Mouse (Mus musculus) spleen, postnatal 14 days (tissue): Measurements from ENCODE around the gene Ntn4.

ENCODE experiments used
- DNase-seq, 2 experiments: peaks; one replicate each; pipeline ENCODE4 v3.0.0; 2021 to 2022; ENCODE audit warnings: low spot score in 2 of 2

Gene Ntn4

DNA sequence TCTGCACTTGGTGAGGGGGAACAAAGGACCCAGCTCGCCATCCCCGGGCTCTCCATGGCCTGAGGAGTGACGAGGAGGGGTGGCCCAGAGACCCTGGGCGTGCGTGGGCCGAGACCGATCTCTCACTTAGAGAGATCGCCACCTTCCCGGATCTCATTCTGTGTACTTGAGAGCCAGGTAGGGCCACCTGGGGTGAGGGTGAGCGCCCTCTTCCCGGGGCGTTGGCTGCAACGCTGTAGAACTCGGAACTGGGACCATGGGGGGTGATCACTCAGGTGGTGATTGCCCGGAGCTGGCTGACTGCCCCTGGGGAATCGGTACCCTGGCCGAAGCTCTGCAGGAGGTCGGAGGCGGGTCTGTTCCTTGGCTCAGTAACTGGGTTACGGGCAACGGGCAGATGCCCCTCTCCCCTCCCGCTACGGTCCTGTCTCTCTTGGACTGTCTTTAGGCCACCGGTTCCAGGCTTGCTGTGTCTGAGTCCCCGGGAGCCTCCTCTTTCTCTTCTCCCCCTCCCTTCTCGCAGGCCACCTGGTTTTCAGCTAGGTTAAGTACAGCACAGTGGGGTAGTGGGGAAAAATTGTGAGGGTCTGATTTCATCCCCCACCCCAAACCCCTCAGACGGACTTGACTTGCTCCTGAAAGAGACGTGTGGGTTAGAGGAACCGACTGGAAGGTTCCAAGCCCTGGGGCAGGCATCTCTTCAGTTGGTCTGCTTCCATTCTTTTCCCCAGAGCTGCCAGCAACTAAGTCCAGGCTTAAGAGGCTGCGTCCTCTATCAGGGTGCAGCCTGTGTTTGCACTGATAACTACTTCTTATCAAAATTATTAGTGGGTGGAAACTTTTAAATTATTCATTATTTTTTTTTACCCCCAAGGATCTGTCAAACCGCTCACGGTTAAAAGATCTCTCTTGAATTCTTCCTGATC, 1.6 kb downstream of the Ntn4 start:
- DNase-seq = no peak

DNA sequence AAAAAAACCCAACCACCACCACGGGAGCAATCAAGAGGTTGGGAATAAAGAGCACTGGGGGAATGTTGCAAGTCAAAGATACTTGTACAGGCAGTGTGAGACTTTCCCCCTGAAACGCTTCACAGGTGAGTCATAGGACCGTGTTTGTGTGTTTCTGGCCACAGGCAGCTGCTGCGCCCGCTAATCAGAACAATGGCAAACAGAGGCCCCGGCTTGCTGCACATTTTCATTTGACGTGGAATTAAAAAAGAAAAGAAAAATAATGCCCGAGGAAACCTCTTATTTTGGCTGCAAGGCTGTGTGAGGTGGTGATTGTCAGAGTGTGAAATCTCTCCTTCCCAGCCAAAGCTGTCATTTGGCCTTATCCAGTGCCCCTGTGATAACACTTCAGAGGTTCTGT, 2.4 kb downstream of the Ntn4 start:
- DNase-seq = no peak

DNA sequence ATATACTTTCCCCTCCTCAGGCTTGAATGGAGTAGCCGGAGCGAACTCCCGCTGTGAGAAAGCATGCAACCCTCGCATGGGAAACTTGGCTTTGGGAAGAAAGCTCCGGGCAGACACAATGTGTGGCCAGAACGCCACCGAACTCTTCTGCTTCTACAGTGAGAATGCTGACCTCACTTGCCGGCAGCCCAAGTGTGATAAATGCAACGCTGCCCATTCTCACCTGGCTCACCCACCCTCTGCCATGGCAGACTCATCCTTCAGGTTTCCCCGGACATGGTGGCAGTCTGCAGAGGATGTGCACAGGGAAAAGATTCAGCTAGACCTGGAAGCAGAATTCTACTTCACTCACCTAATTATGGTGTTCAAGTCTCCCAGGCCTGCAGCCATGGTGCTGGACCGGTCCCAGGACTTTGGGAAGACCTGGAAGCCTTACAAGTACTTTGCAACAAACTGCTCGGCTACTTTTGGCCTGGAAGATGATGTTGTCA, 4.0 kb downstream of the Ntn4 start:
- no peak for DNase-seq

DNA sequence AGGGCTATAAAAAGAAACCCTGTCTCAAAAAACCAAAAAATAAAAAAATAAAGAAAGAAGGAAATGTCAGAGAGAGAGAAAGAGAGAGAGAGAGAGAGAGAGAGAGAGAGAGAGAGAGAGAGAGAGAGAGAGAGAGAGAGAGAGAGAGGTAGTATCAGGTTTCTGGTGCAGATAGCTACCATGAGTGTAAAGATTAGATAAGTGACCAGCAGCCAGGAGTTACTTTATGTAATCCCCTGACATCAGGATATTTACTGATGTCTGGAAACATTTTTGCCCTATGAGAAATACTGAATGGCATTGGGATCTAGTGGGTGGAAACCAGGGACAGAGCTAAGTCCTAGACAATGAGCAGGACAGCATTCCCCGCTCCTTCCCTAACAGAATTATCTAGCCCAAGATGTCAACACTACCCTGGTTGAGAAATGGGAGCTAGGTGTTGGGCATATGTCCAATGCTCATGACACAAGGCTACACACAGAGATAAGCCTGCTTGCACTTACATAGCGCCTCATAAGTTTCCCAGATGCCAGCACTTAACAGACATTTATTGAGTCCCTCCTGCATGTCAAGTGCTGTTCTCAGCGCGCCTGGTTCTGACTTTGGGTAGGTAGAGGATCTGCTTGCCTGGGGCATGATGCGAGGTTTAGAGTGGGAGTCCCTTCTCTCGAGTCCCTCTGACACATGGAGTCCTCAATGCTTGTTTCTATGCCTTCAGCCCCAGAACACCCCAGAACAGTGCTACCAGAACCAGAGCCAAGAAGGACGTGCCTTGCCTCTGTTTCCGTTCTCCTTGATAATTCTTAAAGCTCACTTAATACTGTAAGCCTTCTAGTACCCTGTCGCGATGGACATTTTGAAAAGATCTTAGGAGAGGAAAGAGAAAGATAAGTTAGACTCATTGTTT, 7.4 kb downstream of the Ntn4 start:
- no peak for DNase-seq

DNA sequence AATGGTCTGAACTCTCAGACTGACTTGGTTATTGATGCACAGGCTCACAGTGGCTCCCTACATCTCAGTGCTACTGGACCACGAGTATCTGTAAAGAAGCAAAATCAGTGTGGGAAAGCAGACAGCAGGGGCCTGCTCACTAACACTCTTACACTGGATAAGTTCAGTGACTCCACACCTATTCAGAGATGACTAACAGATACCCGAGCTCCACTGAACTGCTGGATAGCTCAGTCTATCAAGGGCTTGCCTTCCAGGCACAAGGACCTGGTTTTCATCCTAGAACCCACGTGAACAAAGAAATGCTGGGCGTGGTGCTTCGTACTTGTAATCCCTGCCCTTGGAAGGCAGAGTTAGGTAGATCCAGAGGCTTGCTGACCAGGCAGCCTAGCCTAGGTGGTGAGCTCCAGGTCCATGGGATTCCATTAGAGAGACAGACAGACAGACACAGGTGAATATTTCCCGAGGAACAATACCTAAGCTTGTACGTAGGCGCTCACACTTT, 8.2 kb downstream of the Ntn4 start:
- no peak for DNase-seq

DNA sequence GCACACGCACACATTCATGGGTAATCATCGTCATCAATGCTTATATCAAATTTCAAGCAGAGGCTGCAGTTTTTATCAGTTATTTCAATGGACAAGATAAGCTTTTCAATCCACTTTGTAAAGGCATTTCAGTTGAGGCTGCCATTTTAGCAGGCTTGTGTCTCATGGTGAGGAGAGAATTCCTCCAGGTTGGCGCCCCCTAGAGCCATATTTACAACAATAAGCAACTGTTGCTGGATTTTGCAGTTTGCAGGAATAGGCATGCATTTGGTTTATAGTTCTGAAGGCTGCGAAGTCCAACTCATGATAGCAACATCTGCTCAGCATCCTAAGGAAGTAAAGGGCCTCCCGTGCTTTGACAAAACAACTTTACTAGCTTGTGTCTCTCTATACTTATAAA, 8.6 kb downstream of the Ntn4 start:
- no peak for DNase-seq

DNA sequence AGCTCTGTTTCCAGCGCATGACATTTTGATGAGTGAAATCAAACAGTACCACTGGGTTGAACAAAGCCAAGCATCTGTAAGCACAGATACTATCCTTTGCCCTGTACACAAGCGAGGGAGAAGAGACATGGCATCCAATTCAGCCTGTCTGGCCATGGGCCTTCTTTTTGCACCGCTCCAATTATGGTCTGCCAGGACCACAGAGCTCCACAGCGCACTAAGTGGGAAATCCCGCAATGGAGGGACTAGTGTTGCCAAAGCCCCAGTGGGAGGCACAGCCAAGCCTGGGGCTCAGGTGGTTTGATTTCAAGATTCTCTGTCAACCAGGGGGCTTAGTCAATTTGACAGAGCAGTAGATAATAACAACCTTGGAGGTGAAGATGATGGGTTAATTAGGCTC, 9.1 kb downstream of the Ntn4 start:
- DNase-seq = no peak

DNA sequence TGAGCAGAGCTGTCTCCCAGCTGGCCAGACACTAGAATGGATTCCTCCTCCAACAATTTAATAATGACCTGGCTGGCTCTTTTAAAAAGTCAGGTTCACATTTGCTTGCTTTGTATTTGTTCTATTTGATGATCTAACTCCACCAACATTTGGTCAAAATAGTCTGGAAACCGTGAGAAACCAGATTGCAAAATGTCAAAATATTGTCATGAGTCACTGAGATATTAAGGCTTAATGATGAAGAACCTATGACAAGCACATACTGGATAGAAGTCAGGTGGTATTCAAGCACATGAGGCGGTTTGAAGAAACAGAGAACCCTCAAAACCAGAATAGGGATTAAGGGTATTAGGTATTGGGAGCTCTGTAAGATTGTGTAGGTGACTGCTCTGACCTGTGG, 12.8 kb downstream of the Ntn4 start:
- no peak for DNase-seq

DNA sequence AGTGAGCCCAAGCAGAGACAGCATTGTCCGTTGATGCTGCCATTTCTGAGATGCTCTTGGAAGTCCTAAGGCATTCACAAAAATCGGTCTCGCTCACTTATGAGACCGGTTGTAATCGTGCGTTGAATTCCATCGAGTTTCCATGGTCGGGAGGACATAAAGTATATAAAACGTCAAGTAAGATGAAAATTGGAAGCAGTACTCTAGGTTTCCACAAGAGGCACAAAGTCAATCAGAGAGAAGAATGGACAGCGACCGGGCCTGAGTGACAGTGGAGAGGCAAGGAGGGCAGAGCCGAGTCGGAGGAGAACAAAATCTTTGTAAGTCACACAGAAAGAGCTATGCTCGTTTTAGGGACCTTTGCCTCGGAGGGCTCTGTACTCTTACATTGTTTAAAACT, 14.9 kb downstream of the Ntn4 start:
- no peak for DNase-seq

DNA sequence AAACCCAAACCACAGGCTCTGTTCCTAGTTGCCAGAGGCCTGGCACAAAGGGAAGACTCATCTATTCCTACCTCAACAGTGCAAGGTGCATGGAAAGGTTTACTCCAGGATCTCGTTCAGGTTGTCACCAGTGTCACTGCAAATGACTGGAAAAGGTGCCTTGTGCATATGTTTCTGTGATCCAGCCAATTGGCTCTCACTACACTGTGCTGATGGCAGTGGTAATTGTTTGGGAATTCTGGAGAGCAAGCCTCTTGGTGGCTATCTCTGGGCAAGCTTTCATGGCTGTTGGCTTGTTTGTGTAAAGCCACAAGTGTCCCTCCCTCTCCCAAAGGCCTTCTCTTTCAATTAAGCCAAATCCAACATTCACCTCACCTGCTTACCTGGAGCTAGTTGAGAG, 19.3 kb downstream of the Ntn4 start:
- no peak for DNase-seq

DNA sequence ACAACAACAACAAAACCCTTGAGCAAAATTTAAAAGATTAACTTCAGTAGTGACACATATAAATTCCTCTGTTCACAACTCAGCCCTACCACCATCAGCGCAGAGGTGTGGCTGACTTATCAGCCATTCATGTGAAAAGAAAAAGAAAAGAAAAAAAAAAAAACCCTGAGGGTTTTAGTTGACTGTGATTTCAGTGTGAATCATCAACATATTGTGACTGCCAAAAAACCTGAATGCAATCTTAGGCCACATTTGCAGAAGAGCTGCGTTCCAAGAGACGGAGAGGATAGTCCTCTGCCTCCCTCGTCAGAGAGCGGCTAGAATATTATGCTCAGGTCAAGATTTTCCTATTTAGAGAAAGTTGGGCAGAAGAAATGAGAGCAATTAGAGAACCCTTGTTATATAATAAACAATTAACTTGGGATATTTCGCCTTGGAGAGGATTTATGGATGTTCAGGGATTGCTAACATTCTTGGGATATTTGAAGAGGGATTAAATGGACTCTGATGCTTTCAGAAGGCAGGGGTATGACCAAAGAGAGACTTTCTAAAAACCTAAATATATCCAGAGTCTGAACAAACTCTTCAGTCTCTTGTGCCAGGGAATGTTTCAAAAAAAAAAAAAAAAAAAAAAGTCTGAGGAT, 21.0 kb downstream of the Ntn4 start:
- DNase-seq = no peak

DNA sequence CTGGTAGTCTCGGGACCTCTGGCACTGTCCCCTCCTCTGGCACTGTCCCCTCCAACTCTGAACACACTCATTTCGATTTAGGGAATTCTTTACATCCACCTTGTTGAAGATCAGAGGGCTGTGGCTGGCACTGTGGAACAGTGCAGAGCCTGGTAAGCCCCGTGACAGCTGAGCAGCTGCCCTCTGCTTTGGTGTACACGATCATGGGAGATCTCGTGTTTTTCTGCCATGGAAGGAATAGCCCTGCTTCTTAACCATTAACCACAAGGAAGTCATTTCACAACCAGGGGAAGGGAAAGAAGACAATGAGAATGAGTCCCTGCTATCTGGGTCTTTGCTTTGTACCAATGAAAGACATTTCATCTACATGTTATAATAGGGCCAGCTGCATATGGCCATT, 21.5 kb downstream of the Ntn4 start:
- no peak for DNase-seq

DNA sequence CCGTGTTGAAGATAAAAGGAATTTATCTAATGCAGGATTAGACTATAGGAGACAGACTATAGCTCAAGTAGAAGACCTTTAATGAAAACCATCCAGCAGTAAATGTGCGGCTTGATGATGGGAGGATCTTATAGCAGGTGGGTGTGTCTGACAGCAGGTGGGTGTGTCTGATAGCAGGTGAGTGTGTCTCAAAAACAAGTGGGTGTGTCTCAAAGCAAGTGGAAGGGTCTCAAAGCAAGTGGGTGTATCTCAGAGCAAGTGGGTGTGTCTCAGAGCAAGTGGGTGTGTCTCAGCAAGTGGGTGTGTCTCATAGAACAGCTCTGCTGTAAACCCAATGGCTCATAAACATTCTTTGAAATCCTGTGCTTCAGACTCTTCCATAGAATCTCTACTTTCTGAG, 25.7 kb downstream of the Ntn4 start:
- no peak for DNase-seq

DNA sequence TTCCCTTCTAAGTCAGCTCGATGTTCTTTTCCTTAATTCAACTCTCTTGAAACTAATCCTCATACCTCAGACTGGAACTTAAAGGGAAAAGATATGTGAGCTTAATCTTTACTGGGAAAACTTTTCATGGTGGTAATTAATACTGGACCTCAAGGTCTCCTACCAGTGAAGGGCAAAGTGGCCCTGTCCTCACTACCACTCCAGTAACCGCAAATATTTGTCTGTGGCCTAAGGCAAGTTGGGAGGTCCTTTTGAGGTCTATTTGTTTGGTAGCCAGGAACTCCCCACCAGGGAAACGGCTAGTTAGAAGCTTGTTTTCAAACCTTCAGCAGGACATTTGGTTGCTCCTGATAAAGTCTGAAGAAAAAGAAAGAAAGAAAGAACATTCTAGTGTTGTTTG, 26.5 kb downstream of the Ntn4 start:
- DNase-seq = no peak

DNA sequence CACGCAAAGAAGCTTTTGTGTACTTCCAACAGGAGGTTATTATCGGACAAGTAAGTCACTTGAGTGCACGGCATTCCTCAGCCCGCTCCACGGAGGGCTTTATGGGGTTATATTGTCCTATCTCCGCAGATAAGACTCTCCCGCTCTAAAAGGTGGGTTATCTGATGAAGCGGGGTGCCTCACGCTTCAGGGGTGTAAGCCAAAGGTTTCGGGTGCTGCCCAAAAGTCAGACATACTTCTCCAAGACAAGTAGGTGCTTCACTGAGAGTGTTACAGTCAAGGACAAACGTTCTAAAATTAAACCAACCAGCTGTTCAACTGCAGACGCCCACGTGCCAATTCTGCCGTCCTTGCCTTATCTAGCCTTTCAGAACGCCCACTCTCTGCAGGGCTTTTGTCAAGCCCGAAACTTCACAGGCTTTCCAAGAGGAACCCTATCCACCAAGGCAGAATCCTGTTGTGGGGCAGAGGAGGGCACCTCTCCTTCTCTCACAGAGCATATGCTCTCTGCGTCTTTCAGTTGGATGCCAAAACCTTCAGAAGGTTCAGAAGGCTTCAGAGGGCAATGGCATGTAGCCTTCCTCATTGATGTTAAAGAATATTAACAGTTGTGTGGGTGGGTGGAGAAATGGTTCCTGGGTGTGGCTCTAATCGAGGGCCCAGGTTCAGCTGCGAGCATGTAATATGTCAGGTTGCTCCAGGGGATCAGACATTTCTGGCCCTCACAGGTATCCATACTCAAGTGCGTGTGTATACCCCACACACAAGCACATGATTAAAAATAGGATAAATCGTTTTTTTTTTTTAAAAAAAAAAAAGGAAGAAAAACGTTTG, 32.4 kb downstream of the Ntn4 start:
- no peak for DNase-seq

DNA sequence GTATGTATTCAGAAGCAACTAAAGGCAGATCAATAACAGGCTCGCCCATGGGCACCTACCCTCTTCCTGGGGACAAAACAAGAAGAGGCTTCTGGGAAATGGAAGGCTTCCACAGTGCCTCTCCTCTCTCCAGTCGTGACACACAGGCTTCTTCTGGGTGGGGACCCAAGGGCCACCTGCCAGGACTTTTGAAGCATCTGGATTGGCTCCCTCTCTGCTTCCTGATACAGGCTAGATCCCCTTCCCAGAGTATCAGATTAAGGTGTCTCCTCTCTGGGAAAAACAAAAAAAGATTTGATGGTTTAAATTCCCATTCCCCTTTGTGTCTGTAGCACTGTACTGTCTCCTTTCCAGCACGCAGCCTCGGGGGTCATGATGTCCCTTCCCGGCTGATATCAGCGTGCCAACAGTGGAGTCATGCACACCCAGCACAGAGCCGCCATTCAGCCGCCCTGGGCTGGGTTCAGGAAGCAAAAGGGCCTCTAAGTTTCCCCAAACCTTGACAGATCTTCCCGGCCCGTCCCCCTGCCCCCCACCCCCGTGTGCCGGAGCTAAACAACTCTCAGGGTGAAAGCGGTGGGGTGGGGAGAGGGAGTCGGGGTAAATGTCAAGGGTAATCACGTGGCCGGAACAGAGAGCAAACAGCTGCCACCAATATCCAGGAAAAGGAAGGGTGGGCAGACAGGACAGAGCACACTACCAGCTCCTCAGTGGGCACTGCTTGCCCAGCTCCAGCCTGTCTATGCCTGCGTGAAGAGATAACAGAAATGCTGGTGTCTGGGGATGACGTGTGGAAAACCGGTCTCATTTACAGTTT, 38.9 kb downstream of the Ntn4 start:
- no peak for DNase-seq

DNA sequence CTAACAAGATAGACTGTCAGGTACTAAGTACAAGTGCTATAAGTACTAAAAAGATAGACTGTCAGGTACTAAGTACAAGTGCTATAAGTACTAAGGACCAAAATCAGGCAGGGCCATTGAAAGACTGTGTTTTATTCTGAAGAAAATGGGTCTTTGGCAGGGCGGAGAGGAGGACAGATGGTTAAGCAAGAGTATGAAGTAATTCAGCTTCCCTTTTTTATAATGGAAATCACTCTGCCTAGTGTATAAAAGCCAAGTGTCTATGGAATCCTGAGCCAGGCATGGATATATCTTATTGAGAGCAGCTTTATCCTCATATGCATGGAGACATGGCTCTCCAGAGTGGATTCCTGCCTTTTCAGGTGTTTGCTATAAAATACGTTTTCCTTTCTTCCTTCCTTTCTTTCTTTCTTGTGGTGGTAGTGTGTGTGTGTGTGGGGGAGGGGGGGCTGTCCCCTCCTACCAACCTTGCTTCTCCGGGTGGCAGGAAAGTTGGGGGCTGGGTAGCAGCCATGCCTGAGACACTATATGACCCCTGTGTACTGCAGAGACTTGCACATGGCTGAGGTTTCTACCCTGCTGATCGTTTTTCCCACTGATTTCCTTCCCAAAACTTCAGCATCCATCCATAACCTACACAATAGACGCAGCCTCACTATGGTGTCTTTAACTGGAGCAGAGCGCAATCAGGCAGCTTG, 40.3 kb downstream of the Ntn4 start:
- no peak for DNase-seq

DNA sequence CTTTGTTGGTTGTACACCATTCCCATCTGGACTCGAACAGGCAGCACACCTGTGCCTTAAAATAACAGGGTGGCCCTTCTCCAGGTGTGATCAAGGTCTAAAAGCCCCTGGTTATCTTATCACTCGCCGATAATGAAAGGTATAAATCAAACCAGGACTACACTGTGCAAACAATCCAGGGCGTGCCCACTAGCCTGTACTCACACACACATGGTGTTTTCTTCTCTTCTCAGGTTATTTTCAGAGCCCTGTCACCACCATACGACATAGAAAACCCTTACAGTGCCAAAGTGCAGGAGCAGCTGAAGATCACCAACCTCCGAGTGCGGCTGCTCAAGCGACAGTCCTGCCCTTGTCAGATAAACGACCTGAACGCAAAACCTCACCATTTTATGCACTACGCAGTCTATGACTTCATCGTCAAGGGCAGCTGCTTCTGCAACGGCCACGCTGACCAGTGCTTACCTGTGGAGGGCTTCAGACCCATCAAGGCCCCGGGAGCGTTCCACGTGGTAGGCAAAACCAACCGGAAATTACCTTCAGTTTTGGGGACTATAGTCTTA, 41.8 kb downstream of the Ntn4 start:
- no peak for DNase-seq

DNA sequence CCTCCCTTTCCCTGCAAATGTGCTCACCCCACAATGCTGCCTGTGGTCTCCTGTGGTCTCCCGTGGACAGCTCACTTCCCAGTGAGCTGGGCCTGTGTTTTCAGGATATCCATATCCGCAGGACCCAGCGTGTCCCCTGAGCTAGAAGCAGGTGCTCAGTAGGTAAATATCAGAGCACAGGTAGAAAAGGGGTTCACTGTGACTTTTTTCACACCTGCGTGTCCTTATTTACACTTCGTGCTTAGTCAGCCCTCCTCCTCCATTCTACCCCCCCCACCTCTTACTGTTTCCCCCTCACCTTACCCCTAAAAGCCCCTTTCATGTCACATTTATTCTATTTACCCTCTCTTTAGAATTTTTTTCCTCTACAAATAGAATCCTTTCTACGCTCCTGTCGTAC, 42.7 kb downstream of the Ntn4 start:
- no peak for DNase-seq
